Mouse (Mus musculus): ENCODE results near the gene Cd93. TPM values are rescaled to one million over a fixed set of nuclear protein-coding genes. Genes with fewer than 3 reads are reported as not detected.

Gene Cd93
- polyA plus RNA-seq (2012; rRNA removed), result 0.69 and 0.71 TPM in 2 replicates

GRCm38 (mm10) chr2:148443249-148443958, at the start of gene Cd93:
Cd93 (minus strand) TSS chr2:148443563.
- TF ChIP-seq POLR2A (IDR thresholded peaks at IDR 0.05; ENCODE audit: control insufficient read depth, low read depth, low read length) (no peak), CTCF (IDR thresholded peaks at IDR 0.05; ENCODE audit: control insufficient read depth, insufficient read depth, insufficient replicate concordance, low read depth, low read length) (no peak)
- Histone ChIP-seq H3K27ac (ENCODE audit: control insufficient read depth, insufficient read depth, low read depth, low read length) (no peak within 1 kb of the TSS), H3K4me3 (ENCODE audit: control insufficient read depth, low read depth, low read length) (no peak within 1 kb of the TSS), H3K4me1 (ENCODE audit: control insufficient read depth, insufficient read depth, low read length) (peaks cover 7% of the 10 kb centered on the region; the same call in 1 of the 2 replicates), H3K27me3 (ENCODE audit: control insufficient read depth, insufficient read depth, low read length) (no peaks in the 10 kb centered on the region), H3K36me3 (ENCODE audit: control insufficient read depth, insufficient read depth, low read length) (no peaks in the 10 kb centered on the region)

DNA sequence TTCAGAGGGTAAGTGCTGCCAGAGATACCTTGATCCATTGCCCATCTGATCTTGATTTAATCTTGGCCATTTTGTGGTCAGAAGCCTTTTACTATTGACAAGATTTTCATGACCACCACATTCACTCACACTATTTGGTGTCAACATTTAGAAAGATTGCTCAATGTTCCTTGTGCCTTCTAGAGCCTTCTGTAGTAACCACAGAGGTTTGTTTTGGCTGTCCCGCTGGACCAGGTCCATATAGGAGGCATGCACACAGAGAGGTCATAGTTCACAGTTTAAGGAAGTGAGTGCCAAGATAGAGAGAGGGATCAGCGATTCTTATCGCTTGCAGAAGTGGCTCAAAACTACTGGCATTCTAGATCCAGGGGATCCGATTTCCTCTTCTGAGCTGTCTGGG, 48.7 kb upstream of the Cd93 start:
- Histone ChIP-seq H3K36me3 (ENCODE audit: control insufficient read depth, insufficient read depth, low read length) (no peaks in the 10 kb centered on the region), H3K27me3 (ENCODE audit: control insufficient read depth, insufficient read depth, low read length) (no peaks in the 10 kb centered on the region), H3K4me3 (ENCODE audit: control insufficient read depth, low read depth, low read length) (no peak overlapping the region), H3K27ac (ENCODE audit: control insufficient read depth, insufficient read depth, low read depth, low read length) (no peak overlapping the region), H3K4me1 (ENCODE audit: control insufficient read depth, insufficient read depth, low read length) (no peaks in the 10 kb centered on the region)
- TF ChIP-seq CTCF (IDR thresholded peaks at IDR 0.05; ENCODE audit: control insufficient read depth, insufficient read depth, insufficient replicate concordance, low read depth, low read length), result no peak
- no peak for TF ChIP-seq POLR2A (IDR thresholded peaks at IDR 0.05; ENCODE audit: control insufficient read depth, low read depth, low read length)

DNA sequence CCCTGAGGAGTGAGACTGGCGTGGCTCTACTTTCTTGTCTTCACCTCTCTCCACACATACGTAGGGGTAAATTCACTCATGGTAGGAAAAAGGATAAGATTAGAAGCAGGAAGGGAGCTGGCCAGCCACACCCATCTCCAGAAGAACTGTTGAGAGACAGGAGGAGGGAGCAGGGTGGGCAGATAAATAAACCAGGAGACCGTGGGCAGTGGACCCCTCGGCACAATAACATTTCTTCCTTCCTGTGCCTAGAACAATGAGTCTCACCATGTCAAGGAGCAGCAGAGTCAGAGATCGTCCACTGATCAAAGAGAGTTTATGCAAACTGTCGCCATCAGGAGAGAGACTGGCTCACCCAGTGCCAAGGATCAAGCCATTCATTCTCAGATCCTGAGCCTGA, 46.8 kb upstream of the Cd93 start:
- Histone ChIP-seq H3K27ac (ENCODE audit: control insufficient read depth, insufficient read depth, low read depth, low read length) (no peak overlapping the region), H3K36me3 (ENCODE audit: control insufficient read depth, insufficient read depth, low read length) (no peaks in the 10 kb centered on the region), H3K27me3 (ENCODE audit: control insufficient read depth, insufficient read depth, low read length) (no peaks in the 10 kb centered on the region), H3K4me1 (ENCODE audit: control insufficient read depth, insufficient read depth, low read length) (no peaks in the 10 kb centered on the region), H3K4me3 (ENCODE audit: control insufficient read depth, low read depth, low read length) (no peak overlapping the region)
- TF ChIP-seq POLR2A (IDR thresholded peaks at IDR 0.05; ENCODE audit: control insufficient read depth, low read depth, low read length), result no peak
- no peak for TF ChIP-seq CTCF (IDR thresholded peaks at IDR 0.05; ENCODE audit: control insufficient read depth, insufficient read depth, insufficient replicate concordance, low read depth, low read length)

- H3K27me3 ChIP-seq (ENCODE audit: control insufficient read depth, insufficient read depth, low read length), result no peaks in the 10 kb centered on the region
- H3K4me3 ChIP-seq (ENCODE audit: control insufficient read depth, low read depth, low read length), result no peak overlapping the region
- no peaks in the 10 kb centered on the region for H3K36me3 ChIP-seq (ENCODE audit: control insufficient read depth, insufficient read depth, low read length)
- H3K4me1 ChIP-seq (ENCODE audit: control insufficient read depth, insufficient read depth, low read length), result no peaks in the 10 kb centered on the region
- H3K27ac ChIP-seq (ENCODE audit: control insufficient read depth, insufficient read depth, low read depth, low read length), result no peak overlapping the region
- TF ChIP-seq CTCF (IDR thresholded peaks at IDR 0.05; ENCODE audit: control insufficient read depth, insufficient read depth, insufficient replicate concordance, low read depth, low read length), result no peak
Measured at GRCm38 (mm10) chr2:148488885-148489284, 45.5 kb upstream of the Cd93 start.

- H3K27ac ChIP-seq (ENCODE audit: control insufficient read depth, insufficient read depth, low read depth, low read length), result no peak overlapping the region
- H3K4me1 ChIP-seq (ENCODE audit: control insufficient read depth, insufficient read depth, low read length), result no peaks in the 10 kb centered on the region
- H3K27me3 ChIP-seq (ENCODE audit: control insufficient read depth, insufficient read depth, low read length), result no peaks in the 10 kb centered on the region
- no peak overlapping the region for H3K4me3 ChIP-seq (ENCODE audit: control insufficient read depth, low read depth, low read length)
- TF ChIP-seq CTCF (IDR thresholded peaks at IDR 0.05; ENCODE audit: control insufficient read depth, insufficient read depth, insufficient replicate concordance, low read depth, low read length) (no peak), POLR2A (IDR thresholded peaks at IDR 0.05; ENCODE audit: control insufficient read depth, low read depth, low read length) (no peak)
- no peaks in the 10 kb centered on the region for H3K36me3 ChIP-seq (ENCODE audit: control insufficient read depth, insufficient read depth, low read length)
Measured at GRCm38 (mm10) chr2:148485576-148485975, 42.2 kb upstream of the Cd93 start.

DNA sequence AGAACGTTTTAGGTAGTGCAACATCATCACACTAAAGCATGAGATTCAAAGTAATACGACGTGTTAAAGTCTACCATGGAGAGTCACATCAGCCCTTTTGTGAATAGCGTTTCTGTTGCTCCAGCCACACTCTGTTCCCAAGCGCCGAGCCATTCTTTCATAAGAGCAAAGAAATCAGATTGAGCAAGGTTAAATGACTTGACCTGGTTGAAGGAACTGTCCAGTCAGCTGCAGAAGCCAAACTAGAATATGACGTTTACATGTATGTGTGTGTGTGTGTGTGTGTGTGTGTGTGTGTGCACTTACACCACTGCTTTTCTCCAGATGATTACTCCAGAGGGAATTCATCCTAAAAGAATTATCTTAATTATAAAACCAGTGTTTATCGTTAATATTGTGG, 37.0 kb upstream of the Cd93 start:
- H3K36me3 ChIP-seq (ENCODE audit: control insufficient read depth, insufficient read depth, low read length), result no peaks in the 10 kb centered on the region
- no peaks in the 10 kb centered on the region for H3K4me1 ChIP-seq (ENCODE audit: control insufficient read depth, insufficient read depth, low read length)
- H3K4me3 ChIP-seq (ENCODE audit: control insufficient read depth, low read depth, low read length), result no peak overlapping the region
- TF ChIP-seq CTCF (IDR thresholded peaks at IDR 0.05; ENCODE audit: control insufficient read depth, insufficient read depth, insufficient replicate concordance, low read depth, low read length) (no peak), POLR2A (IDR thresholded peaks at IDR 0.05; ENCODE audit: control insufficient read depth, low read depth, low read length) (no peak)
- no peak overlapping the region for H3K27ac ChIP-seq (ENCODE audit: control insufficient read depth, insufficient read depth, low read depth, low read length)
- H3K27me3 ChIP-seq (ENCODE audit: control insufficient read depth, insufficient read depth, low read length), result no peaks in the 10 kb centered on the region

DNA sequence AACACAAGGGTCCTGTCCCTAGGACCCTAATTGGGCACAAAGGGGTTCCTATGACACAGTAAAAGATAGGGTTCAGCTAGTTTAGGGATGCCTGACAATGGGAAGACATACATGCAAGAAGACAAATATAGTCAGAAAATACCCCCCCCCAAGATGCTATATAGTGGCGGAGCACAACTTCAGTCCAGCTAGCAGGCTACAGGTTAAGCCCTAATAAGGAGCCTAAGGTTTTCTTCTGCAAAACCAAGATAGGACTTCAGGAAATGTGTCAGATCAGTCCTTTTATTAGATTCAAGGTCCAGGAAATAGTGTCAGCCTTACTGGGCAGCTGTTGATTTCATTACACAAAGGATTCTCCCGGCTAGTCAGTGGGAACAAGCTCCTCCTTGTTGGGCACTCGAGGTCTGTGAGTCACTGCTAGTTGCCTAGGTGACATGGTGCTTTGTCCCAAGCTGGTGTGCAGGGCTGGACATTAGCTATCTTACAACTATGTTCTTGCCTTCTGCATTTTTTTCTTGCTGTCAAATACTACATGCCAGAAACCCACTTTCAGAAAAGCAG, 34.9 kb upstream of the Cd93 start:
- Histone ChIP-seq H3K4me1 (ENCODE audit: control insufficient read depth, insufficient read depth, low read length) (no peaks in the 10 kb centered on the region), H3K36me3 (ENCODE audit: control insufficient read depth, insufficient read depth, low read length) (no peaks in the 10 kb centered on the region), H3K27ac (ENCODE audit: control insufficient read depth, insufficient read depth, low read depth, low read length) (no peak overlapping the region), H3K4me3 (ENCODE audit: control insufficient read depth, low read depth, low read length) (no peak overlapping the region), H3K27me3 (ENCODE audit: control insufficient read depth, insufficient read depth, low read length) (no peaks in the 10 kb centered on the region)
- no peak for TF ChIP-seq CTCF (IDR thresholded peaks at IDR 0.05; ENCODE audit: control insufficient read depth, insufficient read depth, insufficient replicate concordance, low read depth, low read length)
- no peak for TF ChIP-seq POLR2A (IDR thresholded peaks at IDR 0.05; ENCODE audit: control insufficient read depth, low read depth, low read length)
